Mouse (Mus musculus) ovary, adult 18-20 months (tissue): ENCODE measurements around the gene Iqgap1.
A peak's percentile ranks its signal among the peaks of the same experiment; 100 is the strongest.

ENCODE experiments used
- DNase-seq: peaks from one replicate; pipeline ENCODE4 v3.0.0; 2022; ENCODE audit warnings: low spot score, mixed read lengths

Gene Iqgap1

DNA sequence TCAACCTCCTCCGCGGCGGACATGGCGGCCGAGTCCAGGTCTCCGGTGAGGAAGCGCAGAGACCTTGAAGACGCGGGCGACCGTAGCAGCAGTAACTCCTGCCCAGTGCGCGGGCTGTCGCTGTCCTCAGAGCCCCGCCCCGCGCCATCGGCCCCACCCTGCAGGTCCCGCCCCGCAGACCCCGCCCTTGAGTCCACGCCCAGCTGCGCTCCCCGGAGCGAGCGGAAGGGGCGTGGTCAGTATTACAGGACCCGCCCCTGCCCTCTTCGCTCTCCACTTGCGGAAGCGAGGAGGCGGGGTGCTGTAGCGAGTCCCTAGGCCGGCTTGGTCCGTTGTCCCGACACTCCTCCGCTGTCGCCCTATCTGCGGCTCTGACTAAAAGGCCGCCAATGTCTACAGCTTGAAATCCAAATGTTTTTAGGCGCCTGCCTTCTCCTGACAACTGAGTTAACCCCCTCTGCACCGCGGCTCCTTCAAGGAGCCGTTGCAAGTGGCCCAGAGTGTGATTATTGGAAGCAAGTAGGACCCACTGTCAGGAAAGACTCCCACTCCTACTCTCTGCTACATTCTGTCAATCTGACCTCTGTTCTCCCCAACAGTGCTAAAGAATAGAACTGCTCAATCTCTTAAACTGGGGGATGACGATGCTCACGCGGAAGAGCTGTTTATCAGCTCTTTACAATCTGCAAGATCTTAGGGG is 22.5 kb downstream of the Iqgap1 start:
- DNase-seq = peak; percentile 94

DNA sequence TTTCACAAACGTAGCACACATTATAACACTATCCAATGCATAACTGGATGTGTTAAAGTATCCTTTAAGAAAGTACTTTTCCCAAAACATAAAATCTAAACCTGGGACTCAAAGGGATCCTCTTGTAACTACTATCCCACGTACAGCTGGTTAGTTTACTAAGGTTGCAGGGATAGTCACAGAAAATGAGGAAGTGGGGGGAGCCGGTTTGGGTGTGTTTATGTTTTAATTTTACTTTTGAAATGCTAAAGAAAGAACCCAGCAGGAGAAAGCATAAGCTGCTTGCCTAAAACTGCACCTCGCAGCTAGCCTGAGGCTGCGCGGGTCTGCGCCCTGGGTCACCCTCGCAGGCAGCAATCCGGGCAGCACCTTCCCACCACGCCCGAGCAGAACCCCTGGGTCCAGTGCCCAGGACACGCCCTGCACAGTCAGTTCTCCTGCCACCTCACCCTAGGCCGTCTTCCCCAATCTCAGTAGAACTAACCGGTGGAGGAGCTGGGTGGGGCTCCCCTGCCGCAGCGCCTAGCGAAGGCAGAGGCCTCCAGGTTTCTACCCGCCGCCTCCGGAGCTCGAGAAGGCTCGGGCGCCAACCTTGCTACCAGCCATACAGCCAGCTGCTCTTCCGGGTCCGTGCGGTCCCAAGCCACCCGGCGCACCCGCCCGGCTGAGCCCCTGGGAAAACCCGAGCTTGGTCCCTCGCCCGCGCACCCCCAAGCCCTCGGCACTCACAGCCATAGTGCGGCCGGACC is 23.2 kb downstream of the Iqgap1 start:
- DNase-seq = no peak

DNA sequence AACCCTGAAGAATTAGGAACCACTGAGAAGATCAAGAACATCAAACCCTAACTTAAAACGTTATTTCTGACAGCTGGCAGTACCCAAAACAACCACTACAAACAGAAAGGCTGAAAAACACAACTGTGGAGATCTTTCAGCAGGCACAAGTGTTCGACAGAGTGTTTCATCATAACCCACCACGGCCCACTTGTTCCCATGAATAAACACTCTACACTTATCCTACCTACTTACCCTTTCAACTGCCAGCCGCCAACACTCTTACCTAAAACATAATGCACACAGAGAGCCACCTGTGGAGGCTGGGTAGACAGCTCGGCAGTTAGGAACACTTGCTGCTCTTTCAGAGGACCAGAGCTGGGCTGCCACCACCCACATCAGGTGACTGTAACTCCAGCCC is 26.5 kb downstream of the Iqgap1 start:
- no peak for DNase-seq

DNA sequence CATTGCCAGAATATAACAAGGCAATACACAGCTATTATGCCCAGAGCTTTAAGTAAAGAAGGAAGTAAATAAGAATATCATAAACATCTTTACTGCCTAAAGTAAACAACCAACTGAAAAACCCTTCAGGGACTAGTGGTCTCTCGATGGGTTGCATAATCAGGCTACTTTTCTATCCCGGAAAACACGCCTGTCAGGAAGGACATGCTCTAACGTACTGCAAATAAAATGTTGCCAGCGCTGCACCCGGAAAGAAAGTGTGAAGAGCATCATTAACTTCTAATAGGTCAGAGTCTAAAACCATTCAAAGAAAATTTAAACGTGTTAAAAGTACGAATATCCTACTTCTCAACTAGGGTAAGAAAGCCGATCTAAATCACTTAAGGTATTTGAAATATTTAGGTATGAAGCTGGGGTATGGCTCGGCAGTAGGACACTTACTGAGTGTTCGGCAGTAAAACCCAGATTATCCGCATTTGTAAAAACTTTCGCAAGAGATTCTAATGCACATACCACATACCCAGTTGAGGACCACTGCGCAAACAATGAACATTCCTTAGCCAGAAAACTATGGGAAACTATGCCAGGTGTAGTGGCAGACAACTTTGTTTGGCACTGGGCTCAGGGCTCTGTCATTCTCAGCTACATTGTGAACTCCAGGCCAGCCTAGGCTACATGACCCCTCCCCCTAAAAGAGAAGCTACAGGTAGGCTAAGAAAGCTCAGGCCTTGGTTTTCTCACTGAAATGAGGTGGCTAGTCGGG is 28.8 kb downstream of the Iqgap1 start:
- DNase-seq = no peak

DNA sequence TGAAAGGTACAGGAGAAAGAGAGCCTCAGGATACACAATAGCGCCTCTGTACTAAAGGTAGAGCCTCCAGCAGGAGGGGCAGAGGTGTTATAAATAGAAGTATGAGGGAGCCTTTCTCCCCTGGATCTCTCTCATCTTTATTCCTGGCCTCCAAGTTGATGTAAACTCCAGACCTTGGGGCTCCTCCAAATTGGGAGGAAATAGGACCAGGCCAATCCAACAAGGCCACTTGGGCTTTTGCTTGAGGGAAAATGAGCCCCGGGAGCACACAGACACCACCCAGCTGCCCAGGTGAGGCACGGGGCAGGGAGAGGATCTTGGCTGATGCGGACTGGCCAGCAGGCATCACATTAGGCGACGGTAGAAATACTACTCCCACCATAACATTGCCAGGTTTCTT is 29.5 kb downstream of the Iqgap1 start:
- DNase-seq = no peak

DNA sequence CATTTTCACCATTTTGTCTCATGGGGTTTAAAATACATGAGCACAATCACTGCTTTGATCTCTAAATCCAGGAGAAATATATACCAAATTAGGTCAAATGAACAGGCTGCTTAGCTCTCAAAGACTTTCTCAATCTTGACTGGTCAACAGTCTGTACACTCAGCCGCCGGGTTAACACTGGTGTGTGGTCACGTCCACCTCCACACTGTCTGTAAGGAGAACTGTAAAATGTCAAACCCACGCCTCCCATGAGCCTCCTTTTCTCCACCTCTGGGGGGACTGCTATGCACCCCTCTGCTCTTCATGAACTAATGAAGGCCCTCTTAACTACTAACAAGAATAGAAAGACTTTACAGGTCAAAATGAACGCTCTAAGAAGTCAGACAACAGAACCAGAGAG is 36.2 kb downstream of the Iqgap1 start:
- no peak for DNase-seq

DNA sequence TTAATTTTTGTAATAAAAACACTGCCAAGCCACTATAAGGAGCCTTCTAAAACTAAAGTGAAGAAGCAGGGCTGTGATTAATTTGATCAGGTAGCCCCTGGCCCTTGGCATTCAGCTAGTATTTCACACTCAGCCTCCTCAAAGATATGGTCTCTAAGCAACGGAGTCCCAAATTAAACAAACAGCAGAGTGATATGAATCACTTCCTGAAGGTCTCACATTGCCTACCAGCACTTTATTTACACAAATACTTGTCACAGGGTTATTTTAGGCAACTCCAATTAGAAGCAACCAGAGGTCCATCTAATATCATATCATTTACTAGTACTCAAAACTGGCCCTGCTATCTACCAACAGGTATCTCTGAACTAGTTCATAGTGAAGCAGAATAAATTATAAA is 36.7 kb downstream of the Iqgap1 start:
- DNase-seq = no peak

DNA sequence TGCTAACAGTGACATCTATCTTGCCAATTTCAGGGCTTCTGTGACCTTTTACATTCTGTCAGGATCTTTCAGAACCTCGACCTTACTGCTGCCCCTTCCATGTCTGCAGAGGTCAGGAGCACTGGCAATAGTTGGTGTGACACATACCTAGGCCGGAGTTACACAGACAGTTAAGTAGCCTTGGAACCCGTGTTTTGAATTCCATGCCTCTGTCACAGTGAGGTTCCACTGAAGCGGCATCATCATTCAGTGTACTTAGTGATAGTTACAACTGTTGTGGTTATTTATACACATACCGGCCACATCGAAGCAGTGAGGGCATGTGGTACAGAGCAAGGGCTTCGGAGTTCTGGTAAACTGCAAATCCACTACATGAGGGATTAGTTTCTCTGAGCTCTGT is 37.8 kb downstream of the Iqgap1 start:
- DNase-seq = no peak

DNA sequence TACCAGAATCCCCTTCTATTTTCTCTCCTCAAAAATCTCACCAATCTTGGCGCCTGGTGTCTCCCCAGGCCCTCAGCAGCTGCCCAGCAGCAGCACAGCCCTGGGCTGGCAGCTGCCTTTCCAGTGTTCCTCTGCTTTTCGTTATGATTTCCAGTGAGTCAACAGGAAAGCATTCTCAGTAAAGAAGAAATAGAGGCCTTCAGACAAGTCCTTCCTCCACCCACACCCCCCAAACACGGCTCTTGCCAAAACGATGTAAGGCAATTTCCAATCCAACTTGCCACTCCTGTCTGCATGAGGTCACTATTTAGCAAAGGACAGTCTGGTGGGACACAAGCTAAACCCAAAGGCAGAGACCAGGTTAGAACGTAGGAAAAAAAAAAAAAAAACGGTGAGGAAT is 39.0 kb downstream of the Iqgap1 start:
- DNase-seq = no peak

DNA sequence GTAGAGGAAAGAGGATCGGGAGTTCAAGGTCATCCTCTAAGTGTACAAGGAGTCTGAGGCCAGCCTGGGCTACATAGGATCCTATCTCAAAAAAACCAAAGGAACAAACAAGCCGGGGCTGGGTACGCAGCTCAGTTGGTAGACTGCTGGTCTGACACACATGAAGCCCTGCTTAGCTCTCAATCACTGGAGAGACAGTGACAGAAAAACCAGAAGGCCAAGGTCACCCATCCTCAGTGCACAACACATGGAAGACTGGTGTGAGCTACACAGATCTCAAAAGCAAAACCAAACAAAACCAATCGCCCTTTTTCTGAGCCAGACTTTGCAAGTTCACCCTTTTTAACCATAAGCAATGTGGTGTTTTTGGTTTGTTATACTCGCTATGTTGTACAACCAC is 41.9 kb downstream of the Iqgap1 start:
- DNase-seq = no peak

DNA sequence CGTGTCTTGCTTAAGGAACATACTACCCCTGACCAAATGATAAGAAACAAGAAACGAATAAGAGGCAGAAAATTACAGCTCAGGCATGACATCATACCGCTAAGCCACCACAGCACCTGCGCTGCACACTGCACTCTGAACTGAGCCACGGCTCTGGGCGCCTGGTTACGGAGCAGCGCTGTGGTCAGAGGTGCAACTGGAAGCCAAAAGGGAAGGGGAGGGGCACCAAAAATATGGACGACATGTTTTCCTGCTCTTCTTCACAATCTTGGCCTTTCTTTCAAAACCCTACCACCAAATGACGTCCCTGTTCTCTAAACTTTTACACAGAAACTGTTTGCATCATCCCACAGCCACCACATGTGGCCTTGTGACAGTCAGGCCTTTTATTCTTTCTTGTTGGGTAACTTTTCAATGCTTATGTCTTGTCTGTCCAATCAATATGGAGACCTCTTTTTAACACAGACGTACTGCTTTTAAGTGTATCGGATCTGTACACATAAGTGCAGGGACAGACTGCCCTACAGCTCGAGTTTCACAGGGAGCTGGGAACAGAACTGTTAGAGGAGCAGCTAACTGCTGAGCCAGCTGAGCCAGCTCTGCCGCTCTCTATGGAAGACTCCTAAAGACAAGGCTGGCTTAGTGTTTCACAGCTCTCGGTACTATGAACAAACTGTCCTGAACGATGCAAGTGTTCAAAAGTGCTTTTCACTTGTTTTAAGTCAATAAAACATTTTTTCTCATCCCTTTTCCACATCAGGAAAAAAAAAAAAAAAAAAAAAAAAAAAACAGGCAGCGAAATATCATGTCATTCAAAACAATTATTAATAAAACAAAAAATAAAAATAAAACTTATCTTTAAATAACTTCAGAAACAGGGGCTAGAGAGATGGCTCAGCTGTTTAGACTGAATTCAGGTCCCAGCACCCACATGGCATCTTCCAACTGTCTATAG is 43.3 kb downstream of the Iqgap1 start:
- no peak for DNase-seq

DNA sequence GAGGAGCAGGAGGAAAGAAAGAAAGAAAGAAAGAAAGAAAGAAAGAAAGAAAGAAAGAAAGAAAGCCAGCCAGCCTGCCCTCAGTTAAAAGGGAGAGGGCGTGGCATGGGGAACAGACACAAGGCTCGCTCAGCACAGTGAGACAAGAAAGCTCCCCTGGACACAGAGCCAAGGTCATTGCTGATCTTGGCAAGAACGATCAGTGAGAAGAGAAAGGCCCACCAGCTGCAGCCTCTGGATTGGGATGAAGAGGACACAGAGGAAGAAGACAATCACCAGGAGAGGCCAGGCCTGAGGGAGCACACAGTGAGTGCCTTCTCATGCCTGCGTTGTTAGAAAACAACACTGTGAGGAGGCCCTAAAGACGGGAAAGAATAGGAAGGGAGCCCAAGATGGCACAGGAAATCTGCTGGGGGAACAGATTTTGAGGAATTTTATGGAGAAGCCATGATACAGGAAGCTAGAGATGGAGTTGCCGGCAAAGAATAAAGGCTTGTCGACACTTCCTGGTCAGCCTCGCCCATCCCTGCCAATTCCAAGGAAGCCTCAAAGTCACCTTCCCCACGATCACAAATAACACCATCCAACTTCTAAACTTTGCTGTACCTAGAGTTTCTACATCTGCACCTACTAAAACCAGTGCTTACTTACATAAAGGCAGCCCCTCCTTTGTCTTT is 44.2 kb downstream of the Iqgap1 start:
- DNase-seq = peak; percentile 55

DNA sequence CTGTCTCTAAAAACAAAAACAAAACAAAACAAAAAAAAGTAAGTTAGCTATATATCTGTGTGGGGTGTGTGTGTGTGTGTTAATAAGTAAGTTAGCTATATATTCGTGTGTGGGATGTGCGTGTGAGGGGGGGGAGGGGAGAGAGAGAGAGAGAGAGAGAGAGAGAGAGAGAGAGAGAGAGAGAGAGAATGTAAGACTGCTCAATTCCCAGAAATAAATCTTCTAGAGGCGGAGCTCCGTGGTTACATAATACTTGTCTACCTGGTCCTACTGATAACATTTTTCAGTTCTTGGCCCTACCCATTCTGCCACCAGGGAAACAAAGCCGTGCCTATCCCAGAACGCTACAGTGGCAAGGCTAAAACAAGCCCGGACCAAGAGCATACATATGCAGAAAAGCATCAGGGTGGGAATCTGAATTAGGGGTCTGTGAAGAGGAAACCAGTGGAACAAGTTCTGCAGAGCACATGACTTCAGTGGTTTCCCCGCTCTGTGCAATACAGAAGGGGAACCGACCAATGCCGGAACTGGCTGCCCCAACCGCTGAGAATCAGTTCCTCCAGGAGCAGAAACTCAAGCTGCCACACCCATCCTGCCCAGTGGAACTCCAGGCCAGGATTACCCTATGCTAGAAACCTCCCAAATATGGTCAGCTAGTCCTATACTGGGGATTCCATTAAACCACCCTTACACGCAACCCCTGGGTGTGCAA is 46.7 kb downstream of the Iqgap1 start:
- no peak for DNase-seq

DNA sequence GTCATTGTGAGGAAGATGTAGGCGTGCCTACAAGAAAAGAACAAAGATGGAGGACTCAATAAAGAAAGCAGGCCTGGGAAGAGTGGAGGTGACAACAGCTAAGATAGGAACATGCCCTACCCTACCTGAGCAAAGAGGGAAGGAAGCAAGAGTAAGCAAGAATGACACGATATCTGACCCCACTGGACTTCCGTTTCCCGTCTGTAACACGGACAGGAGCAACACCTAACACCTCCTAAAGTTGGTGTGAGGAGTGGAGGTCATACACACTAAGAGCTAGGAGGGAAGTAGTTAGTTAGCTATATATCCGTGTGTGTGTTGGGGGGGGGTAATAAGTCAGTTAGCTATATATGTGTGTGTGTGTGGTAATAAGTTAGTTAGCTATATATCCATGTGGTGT is 47.4 kb downstream of the Iqgap1 start:
- DNase-seq = no peak

DNA sequence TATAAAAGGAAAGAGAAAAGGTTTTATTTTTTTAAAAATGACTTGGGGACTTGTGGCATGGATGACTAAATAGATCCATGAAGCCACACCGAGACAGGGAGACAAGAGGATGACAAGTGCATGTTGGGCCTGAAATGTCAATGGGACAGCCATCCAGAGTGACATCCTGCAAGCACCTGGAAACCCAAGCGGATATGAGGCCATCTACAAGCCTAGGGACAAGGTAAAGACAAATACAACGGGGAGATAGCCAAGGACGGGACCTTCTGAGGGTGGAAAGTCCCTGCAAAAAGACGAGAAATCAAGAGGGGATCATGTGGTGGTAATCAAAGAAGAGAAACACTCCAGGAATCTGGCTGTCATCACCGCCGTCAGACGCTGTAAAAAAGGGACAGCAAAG is 48.6 kb downstream of the Iqgap1 start:
- DNase-seq = no peak

DNA sequence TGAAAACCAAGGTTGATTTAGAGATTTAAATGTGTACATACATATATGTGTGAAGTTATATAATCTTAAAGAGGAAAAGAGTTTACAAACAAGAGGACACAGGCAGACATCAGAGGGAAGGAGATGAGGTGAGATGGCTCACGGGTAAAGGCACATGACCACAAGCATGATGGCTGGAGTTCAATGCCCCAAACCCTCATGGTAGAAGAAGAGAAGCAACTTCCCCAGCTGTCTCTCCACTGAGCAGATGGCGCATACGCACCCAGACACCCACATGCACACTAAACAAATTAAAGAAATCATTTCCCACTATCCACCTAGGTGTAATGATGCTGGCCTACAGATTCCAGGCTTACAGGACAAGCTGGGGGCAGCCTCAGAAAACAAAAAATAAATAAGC is 49.7 kb downstream of the Iqgap1 start:
- DNase-seq = no peak

DNA sequence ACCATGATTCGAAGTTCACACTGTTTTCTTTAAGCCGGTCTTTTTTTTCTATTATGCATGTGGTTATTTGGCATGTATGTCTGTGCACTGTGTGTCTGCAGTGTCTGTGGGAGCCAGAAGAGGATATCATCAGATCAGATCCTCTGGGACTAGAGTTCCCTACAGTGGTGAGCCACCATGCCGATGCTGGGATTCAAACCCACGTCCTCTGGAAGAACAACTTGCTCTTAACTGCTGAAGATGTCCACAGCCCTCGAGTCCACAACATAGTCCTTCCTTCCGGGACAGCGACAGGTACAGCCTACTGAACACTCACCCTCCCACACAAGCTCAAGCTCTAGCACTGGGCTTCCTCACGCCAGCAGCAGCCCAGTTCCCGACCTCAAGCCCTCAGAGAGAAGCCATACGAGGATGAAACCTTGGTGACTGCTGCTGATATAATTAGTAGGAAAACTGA is 50.3 kb downstream of the Iqgap1 start:
- no peak for DNase-seq

DNA sequence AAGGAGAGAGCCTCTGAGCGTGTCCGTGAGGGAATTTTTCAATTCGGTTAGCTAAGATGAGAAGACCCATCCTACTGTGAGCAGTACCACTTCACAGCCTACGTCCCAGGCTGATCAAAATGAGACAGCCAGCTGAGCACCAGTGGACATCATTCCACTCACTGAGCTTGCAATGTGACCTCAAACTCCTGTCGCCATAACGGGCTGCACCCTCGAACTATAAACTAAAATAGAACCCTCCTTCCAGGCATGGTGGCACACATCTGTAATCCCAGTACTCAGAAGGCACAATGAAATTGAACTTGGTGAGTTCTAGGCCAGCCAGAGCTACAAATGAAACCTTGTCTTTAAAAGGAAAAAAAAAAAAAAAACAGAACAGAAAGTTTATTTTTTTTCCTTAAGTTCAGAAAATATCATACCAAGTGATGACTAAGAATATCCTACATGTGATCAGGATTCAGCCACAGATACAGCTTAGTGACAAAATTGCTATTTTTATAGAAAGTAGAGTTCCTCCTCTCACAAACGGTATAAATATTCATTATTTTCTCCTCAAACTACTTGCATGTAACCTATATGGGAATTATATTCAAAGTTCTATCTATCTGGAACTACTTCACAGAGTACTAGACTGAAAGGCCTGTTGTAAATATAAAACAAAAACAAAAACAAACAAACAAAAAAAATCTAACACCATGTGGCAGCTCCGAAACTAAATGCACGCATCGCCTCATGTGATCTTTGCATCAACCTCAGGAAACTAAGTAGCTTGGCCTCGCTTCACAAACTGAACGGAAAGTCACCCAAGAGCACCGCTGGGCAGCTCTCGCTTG is 50.9 kb downstream of the Iqgap1 start:
- DNase-seq = no peak

DNA sequence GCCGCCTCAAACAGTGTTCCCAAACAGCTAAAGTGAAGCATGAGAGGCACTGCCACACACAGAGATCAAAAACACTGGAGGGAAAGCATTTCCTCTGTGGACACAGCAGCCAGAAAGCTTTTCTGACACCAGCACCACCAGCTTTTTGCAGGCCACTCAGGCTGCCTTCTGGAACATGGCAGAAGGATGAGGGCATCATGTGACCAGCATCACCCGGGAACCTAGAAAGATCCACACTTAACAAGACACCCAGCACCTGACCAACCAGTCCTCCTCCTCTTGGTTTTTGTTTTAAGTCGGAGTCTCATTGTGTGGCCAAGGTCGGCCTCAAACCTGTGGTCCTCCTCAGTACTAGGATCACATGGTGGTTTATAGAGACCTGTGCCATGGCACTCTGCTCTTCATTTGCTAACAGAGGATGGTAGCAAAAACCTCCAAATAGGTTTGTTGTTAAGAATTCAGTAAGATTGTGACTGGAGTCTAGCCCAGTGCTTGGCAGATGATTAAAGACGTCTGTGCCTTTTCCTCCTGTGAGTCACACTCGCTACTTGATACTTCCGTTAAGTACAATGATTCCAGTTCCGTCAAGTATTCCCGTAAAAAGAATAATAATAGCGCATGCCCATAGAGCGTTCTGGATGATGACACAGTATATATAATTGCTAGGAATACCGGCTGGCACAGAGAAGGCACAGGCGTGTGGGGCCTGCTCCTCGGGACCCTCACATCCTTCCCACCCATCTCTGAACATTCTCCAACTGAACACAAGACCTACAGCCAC is 51.8 kb downstream of the Iqgap1 start:
- DNase-seq = no peak
